In genomic region chr7:122577571-122577970, GRCm38 (mm10) we compare ENCODE assay signal across 21 mouse cellular contexts.
"Had no signal": no experiment of that assay in that cellular context is flagged by ENCODE, and none has a peak within 500 bp of the region (broad histone marks: within the 10 kb centered on the region; RNA-seq: fewer than 3 reads in every experiment).

No protein-coding gene starts in this region.

- H3K27me3 ChIP-seq: midbrain, embryonic 12.5 days; neural tube, embryonic 13.5 days; neural tube, embryonic 15.5 days; stomach, embryonic 15.5 days had no signal

- H3K4me3 ChIP-seq: midbrain, embryonic 10.5 days; midbrain, embryonic 12.5 days; myocyte; neural tube, embryonic 13.5 days; neural tube, embryonic 15.5 days; stomach, embryonic 15.5 days had no signal

- H3K9me3 ChIP-seq: midbrain, embryonic 10.5 days; midbrain, embryonic 12.5 days; neural tube, embryonic 13.5 days; neural tube, embryonic 15.5 days; stomach, embryonic 15.5 days had no signal

- H3K9ac ChIP-seq: lung, embryonic 14.5 days; midbrain, embryonic 12.5 days; neural tube, embryonic 13.5 days; neural tube, embryonic 15.5 days; stomach, embryonic 15.5 days had no signal

- H3K4me1 ChIP-seq: midbrain, embryonic 12.5 days; neural tube, embryonic 13.5 days; neural tube, embryonic 15.5 days; stomach, embryonic 15.5 days had no signal

- H3K36me3 ChIP-seq: midbrain, embryonic 10.5 days; midbrain, embryonic 12.5 days; neural tube, embryonic 13.5 days; neural tube, embryonic 15.5 days; stomach, embryonic 15.5 days had no signal

- H3K4me2 ChIP-seq: lung, embryonic 14.5 days; midbrain, embryonic 12.5 days; neural tube, embryonic 13.5 days; neural tube, embryonic 15.5 days; stomach, embryonic 15.5 days had no signal

- ATAC-seq: midbrain, embryonic 16.5 days had no signal

- H3K27ac ChIP-seq: midbrain, embryonic 10.5 days; midbrain, embryonic 12.5 days; neural tube, embryonic 13.5 days; neural tube, embryonic 15.5 days; stomach, embryonic 15.5 days; stomach, postnatal 0 days had no signal

- DNase-seq: lung, adult 18-20 months; lung, embryonic 14.5 days; lung, postnatal 10 days; lung, postnatal 4 days; midbrain, embryonic 14.5 days; retina, postnatal 1 day; right cerebral cortex, adult 18-20 months; right cerebral cortex, postnatal 25 days; right cerebral cortex, postnatal 4 days; spleen, adult 18-20 months; thymus, adult 2 months; thymus, postnatal 25 days; thymus, postnatal 4 days had no signal
